Mouse (Mus musculus): ENCODE data around the gene Baz1b. TPM values are rescaled to one million over a fixed set of nuclear protein-coding genes. Genes with fewer than 3 reads are reported as not detected.
"Not testable (repeated sequence)": the region's sequence is repeated elsewhere in the genome, so short reads cannot be mapped to it uniquely, and the experiment has no call there.

Gene Baz1b
- total RNA-seq, 2 experiments from 2014 or later = 60.4 to 70.1 TPM

- DNase-seq = no peak
These were observed 7.4 kb upstream of the Baz1b start for GRCm38 (mm10) chr5:135179616-135180015.

- no peak for DNase-seq
These were observed 6.3 kb upstream of the Baz1b start for GRCm38 (mm10) chr5:135180796-135181195.

- no peak for DNase-seq
These were observed 5.3 kb upstream of the Baz1b start for GRCm38 (mm10) chr5:135181776-135182175.

- DNase-seq = no peak
These were observed 3.8 kb upstream of the Baz1b start for GRCm38 (mm10) chr5:135183131-135183861.

GRCm38 (mm10) chr5:135185016-135185415 lies 2.0 kb upstream of the Baz1b start:
- no peak for DNase-seq

- DNase-seq = no peak
These were observed 1.5 kb upstream of the Baz1b start for GRCm38 (mm10) chr5:135185596-135185995.

- DNase-seq = no peak
These were observed 838 bp upstream of the Baz1b start for GRCm38 (mm10) chr5:135186231-135186620.

- peak; percentile 87 for DNase-seq
These were observed 517 bp downstream of the Baz1b start for GRCm38 (mm10) chr5:135187349-135188213.

- DNase-seq = no peak
These were observed 1.1 kb downstream of the Baz1b start for GRCm38 (mm10) chr5:135188214-135188554.

GRCm38 (mm10) chr5:135189281-135190022 lies 2.4 kb downstream of the Baz1b start:
- no peak for DNase-seq

GRCm38 (mm10) chr5:135191620-135192019 lies 4.6 kb downstream of the Baz1b start:
- DNase-seq = peak; percentile 81

GRCm38 (mm10) chr5:135192431-135192830 lies 5.4 kb downstream of the Baz1b start:
- DNase-seq = no peak

- no peak for DNase-seq
These were observed 9.3 kb downstream of the Baz1b start for GRCm38 (mm10) chr5:135196367-135196766.

- DNase-seq = no peak
These were observed 15.7 kb downstream of the Baz1b start for GRCm38 (mm10) chr5:135202763-135203162.

GRCm38 (mm10) chr5:135208197-135208596 lies 21.1 kb downstream of the Baz1b start:
- DNase-seq = no peak

GRCm38 (mm10) chr5:135216871-135217270 lies 29.8 kb downstream of the Baz1b start:
- no peak for DNase-seq

GRCm38 (mm10) chr5:135220941-135221340 lies 33.9 kb downstream of the Baz1b start:
- peak; percentile 25 for DNase-seq

- no peak for DNase-seq
These were observed 35.0 kb downstream of the Baz1b start for GRCm38 (mm10) chr5:135222066-135222465.

GRCm38 (mm10) chr5:135224169-135224568 lies 37.1 kb downstream of the Baz1b start:
- DNase-seq = no peak

- DNase-seq = not testable (repeated sequence)
These were observed 38.8 kb downstream of the Baz1b start for GRCm38 (mm10) chr5:135225879-135226278.

- no peak for DNase-seq
These were observed 43.1 kb downstream of the Baz1b start for GRCm38 (mm10) chr5:135230186-135230585.

- DNase-seq = peak; percentile 59
These were observed 46.3 kb downstream of the Baz1b start for GRCm38 (mm10) chr5:135233166-135233920.

Data from adrenal gland, postnatal 10 days (tissue).